Mouse (Mus musculus) CH12F3 (cell line): ENCODE results near the gene Trip4.

Experiments used
- in situ Hi-C: fragments of 300-500 bp; cut with MboI; formaldehyde crosslinking; loops from 2 replicates; pipeline ENCODE4 v1.14.3; 2020; ENCODE audit warnings: low sequenced_read_pairs

Trip4 gene

GRCm38 (mm10) chr9:65836916-65837315 is 71.7 kb downstream of the Trip4 start:
- in situ Hi-C loops: no loop called here

GRCm38 (mm10) chr9:65834628-65835354 is 73.8 kb downstream of the Trip4 start:
- in situ Hi-C loops: no loop called here

- in situ Hi-C loops: no loop called here
Observed at GRCm38 (mm10) chr9:65833640-65834039, 75.0 kb downstream of the Trip4 start.

- in situ Hi-C loops: no loop called here
Observed at GRCm38 (mm10) chr9:65833230-65833629, 75.4 kb downstream of the Trip4 start.

GRCm38 (mm10) chr9:65832041-65832440 is 76.6 kb downstream of the Trip4 start:
- in situ Hi-C loops: no loop called here

GRCm38 (mm10) chr9:65831164-65831563 is 77.4 kb downstream of the Trip4 start:
- in situ Hi-C loops: no loop called here

GRCm38 (mm10) chr9:65830255-65830654 is 78.3 kb downstream of the Trip4 start:
- in situ Hi-C loops: no loop called here

- in situ Hi-C loops: no loop called here
Observed at GRCm38 (mm10) chr9:65829410-65829809, 79.2 kb downstream of the Trip4 start.

GRCm38 (mm10) chr9:65828511-65828910 is 80.1 kb downstream of the Trip4 start:
- in situ Hi-C loops: no loop called here

GRCm38 (mm10) chr9:65828016-65828403 is 80.6 kb downstream of the Trip4 start:
- in situ Hi-C loops: no loop called here

GRCm38 (mm10) chr9:65827344-65828015 is 81.1 kb downstream of the Trip4 start, which contains the start of gene Zfp609:
TSS of gene Zfp609 (minus strand) at chr9:65827564.
- in situ Hi-C loops: no loop called here

- in situ Hi-C loops: no loop called here
Observed at GRCm38 (mm10) chr9:65826588-65827343, 81.8 kb downstream of the Trip4 start.

- in situ Hi-C loops: no loop called here
Observed at GRCm38 (mm10) chr9:65826226-65826587, 82.4 kb downstream of the Trip4 start.

GRCm38 (mm10) chr9:65823716-65824462 is 84.7 kb downstream of the Trip4 start:
- in situ Hi-C loops: no loop called here

- in situ Hi-C loops: no loop called here
Observed at GRCm38 (mm10) chr9:65822011-65822410, 86.6 kb downstream of the Trip4 start.

GRCm38 (mm10) chr9:65820301-65820700 is 88.3 kb downstream of the Trip4 start:
- in situ Hi-C loops: no loop called here

- in situ Hi-C loops: no loop called here
Observed at GRCm38 (mm10) chr9:65818402-65818801, 90.2 kb downstream of the Trip4 start.

GRCm38 (mm10) chr9:65812841-65813240 is 95.8 kb downstream of the Trip4 start:
- in situ Hi-C loops: no loop called here

- in situ Hi-C loops: no loop called here
Observed at GRCm38 (mm10) chr9:65811784-65812183, 96.8 kb downstream of the Trip4 start.

- in situ Hi-C loops: no loop called here
Observed at GRCm38 (mm10) chr9:65807818-65808217, 100.8 kb downstream of the Trip4 start.

- in situ Hi-C loops: no loop called here
Observed at GRCm38 (mm10) chr9:65807251-65807650, 101.3 kb downstream of the Trip4 start.
